Mouse (Mus musculus) E14TG2a.4 (cell line): ENCODE measurements around the gene Ghr.

Experiments
- CTCF ChIP-seq: conservative IDR thresholded peaks from 2 replicates; pipeline ENCODE4 v1.5.1; 2014; ENCODE audit warnings: low read length
- NANOG ChIP-seq: IDR thresholded peaks from 2 replicates; pipeline ENCODE4 v1.6.1; 2014; ENCODE audit warnings: borderline replicate concordance, low read length, mixed read lengths
- POU5F1 ChIP-seq: IDR thresholded peaks from 2 replicates; pipeline ENCODE4 v1.6.1; 2014; ENCODE audit warnings: low read length, borderline replicate concordance

DNA sequence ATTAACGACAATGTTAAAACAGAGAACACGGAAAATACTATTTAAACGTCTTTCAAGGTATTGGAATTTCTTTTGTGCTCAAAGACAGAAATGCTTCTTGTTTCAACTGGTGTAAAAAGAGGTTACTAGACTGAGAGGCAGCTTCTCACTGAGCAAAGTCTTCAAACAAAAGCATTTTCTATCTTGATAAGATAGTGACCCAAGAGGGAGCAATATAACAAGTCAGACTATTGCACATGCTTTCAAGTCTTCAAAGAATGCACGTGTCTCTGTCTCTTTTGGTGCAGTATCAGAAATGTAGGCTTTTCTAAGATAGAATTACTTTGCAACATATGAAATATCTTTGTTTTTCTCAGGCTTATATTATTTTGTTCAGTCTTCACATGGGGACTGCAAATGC lies 116.7 kb downstream of the Ghr start:
- TF ChIP-seq CTCF (no peak), NANOG (no peak), POU5F1 (no peak)
